Mouse (Mus musculus): ENCODE measurements around the gene Lsm10.

- TF ChIP-seq POLR2A (IDR thresholded peaks at IDR 0.05; ENCODE audit: borderline replicate concordance, extremely low read depth, low read depth, low read length) (no peak), CTCF (IDR thresholded peaks at IDR 0.05; ENCODE audit: insufficient read depth, low read length) (no peak)
Observed at GRCm38 (mm10) chr4:126077833-126078232, 18.6 kb upstream of the Lsm10 start.
